In the genomic region with DNA sequence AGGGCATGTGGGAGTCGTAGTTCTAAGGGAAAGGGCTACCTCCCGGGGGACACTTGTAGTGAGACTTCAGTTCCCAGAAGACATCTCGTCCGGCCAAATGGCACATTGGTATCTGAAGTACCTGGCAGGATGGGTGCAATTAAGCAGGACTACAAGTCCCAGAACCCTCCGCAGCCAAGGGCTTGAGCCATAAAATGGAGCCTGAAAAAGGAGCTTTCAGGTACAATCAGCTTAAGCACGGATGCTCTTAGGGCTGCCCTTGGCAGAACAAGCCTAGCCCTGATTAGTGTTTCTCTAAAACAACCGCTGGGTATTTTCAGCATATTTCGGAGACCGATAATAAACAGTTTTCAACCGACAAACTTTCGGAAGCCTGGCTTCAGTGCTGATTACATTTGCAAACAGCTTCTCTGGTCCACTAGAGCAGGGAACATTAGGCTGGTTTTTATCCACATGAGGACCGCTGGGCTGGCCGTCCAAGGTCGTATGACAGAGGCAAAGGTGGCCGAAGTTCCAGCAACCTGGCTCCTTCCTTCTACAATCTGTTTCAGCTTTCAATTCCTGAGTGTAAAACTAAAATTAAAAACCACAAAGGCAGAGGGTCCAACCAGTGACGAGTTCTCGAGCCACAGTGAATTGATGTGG, we compare ENCODE assay signal across 8 mouse cellular contexts. TPM values are rescaled to one million over a fixed set of nuclear protein-coding genes. Genes with fewer than 3 reads are reported as not detected.
DNase-seq lines count a peak whose midpoint lies in the region; ATAC-seq and TF ChIP-seq lines count a peak whose summit lies in the region.

No protein-coding gene starts in this region.

- 6% methylated on average over 17 of the region's 17 CpGs for WGBS in forebrain, embryonic 14.5 days
- 7% methylated on average over 17 of the region's 17 CpGs for WGBS in liver, embryonic 13.5 days (ENCODE audit: insufficient replicate concordance)
- 9% methylated on average over 17 of the region's 17 CpGs for WGBS in neural tube, embryonic 12.5 days
- WGBS in stomach, postnatal 0 days, result 6% methylated on average over 17 of the region's 17 CpGs

- peak; percentile 21 for DNase-seq in c-Kit-positive CD71-positive TER-119-positive erythroid progenitor cells, embryonic 14.5 days (ENCODE audit: low spot score)
- DNase-seq in forebrain, embryonic 14.5 days (ENCODE audit: low spot score), result peak; percentile 98
- peak; percentile 81 to 84 for DNase-seq in heart, postnatal 10 days
- peak; percentile 86 to 96 for DNase-seq in kidney, postnatal 36 days
- no peak for DNase-seq in liver, embryonic 13.5 days
- peak; percentile 74 for DNase-seq in stomach, postnatal 0 days (ENCODE audit: low spot score)

- H3K4me1 ChIP-seq in forebrain, embryonic 14.5 days (ENCODE audit: control insufficient read depth, insufficient read depth, low read length), result 0 out of 2 replicates have a peak, but pooled peaks cover 2% of the 10 kb centered on the region
- H3K4me1 ChIP-seq in liver, embryonic 13.5 days (replicated peaks), result 0 out of 2 replicates have a peak, but pooled peaks cover 5% of the 10 kb centered on the region
- no peaks in the 10 kb centered on the region for H3K4me1 ChIP-seq in neural tube, embryonic 12.5 days
- H3K4me1 ChIP-seq in stomach, postnatal 0 days (replicated peaks; ENCODE audit: control insufficient read depth, insufficient read depth), result no peaks in the 10 kb centered on the region

- H3K9me3 ChIP-seq in forebrain, embryonic 14.5 days (replicated peaks; ENCODE audit: control insufficient read depth, low read length), result no peaks in the 10 kb centered on the region
- no peaks in the 10 kb centered on the region for H3K9me3 ChIP-seq in liver, embryonic 13.5 days (replicated peaks)
- H3K9me3 ChIP-seq in neural tube, embryonic 12.5 days, result no peaks in the 10 kb centered on the region
- H3K9me3 ChIP-seq in stomach, postnatal 0 days (ENCODE audit: control insufficient read depth, low read length), result no peaks in the 10 kb centered on the region

- peak overlapping the region; percentile 51 for H3K4me3 ChIP-seq in forebrain, embryonic 14.5 days (ENCODE audit: low read depth, low read length)
- peak overlapping the region; percentile 60 for H3K4me3 ChIP-seq in liver, embryonic 13.5 days (replicated peaks)
- H3K4me3 ChIP-seq in neural tube, embryonic 12.5 days, result peak overlapping the region; percentile 52
- peak overlapping the region; percentile 63 for H3K4me3 ChIP-seq in stomach, postnatal 0 days (ENCODE audit: low read depth, low read length)

- TF ChIP-seq EP300 in stomach, postnatal 0 days (optimal IDR thresholded peaks at IDR 0.05), result no peak

- ATAC-seq in CD4-positive, CD25-positive, alpha-beta regulatory T cell, adult 4 months, result peak; percentile 76
- ATAC-seq in forebrain, embryonic 14.5 days, result peak; percentile 93
- peak; percentile 60 for ATAC-seq in liver, embryonic 13.5 days (ENCODE audit: low read depth)
- peak; percentile 83 for ATAC-seq in neural tube, embryonic 12.5 days (ENCODE audit: low FRiP score, low read depth)
- peak; percentile 85 for ATAC-seq in stomach, postnatal 0 days (ENCODE audit: low FRiP score, low TSS enrichment)

- H3K27ac ChIP-seq in forebrain, embryonic 14.5 days (ENCODE audit: low read depth, low read length), result peak overlapping the region; percentile 56; the same call in 1 of the 2 replicates
- H3K27ac ChIP-seq in liver, embryonic 13.5 days, result no peak overlapping the region
- no peak overlapping the region for H3K27ac ChIP-seq in neural tube, embryonic 12.5 days
- H3K27ac ChIP-seq in stomach, postnatal 0 days (replicated peaks), result peak overlapping the region; percentile 73

- no peaks in the 10 kb centered on the region for H3K36me3 ChIP-seq in forebrain, embryonic 14.5 days (ENCODE audit: control insufficient read depth, insufficient read depth, low read length)
- no peaks in the 10 kb centered on the region for H3K36me3 ChIP-seq in liver, embryonic 13.5 days
- no peaks in the 10 kb centered on the region for H3K36me3 ChIP-seq in neural tube, embryonic 12.5 days
- H3K36me3 ChIP-seq in stomach, postnatal 0 days (ENCODE audit: control insufficient read depth, insufficient read depth, low read length), result no peaks in the 10 kb centered on the region

- peak overlapping the region; percentile 58 for H3K9ac ChIP-seq in forebrain, embryonic 14.5 days (ENCODE audit: low read length)
- H3K9ac ChIP-seq in liver, embryonic 13.5 days, result peak overlapping the region; percentile 50; the same call in 1 of the 2 replicates
- 0 out of 2 replicates have a peak overlapping the region, but pooled peaks have one; percentile 14 for H3K9ac ChIP-seq in neural tube, embryonic 12.5 days
- peak overlapping the region; percentile 77 for H3K9ac ChIP-seq in stomach, postnatal 0 days (ENCODE audit: low read length)

- H3K4me2 ChIP-seq in forebrain, embryonic 14.5 days (ENCODE audit: low read length), result peak overlapping the region; percentile 80
- H3K4me2 ChIP-seq in liver, embryonic 13.5 days, result peak overlapping the region; percentile 73
- peak overlapping the region; percentile 76 for H3K4me2 ChIP-seq in neural tube, embryonic 12.5 days (replicated peaks)
- H3K4me2 ChIP-seq in stomach, postnatal 0 days (replicated peaks; ENCODE audit: low read depth), result peak overlapping the region; percentile 85

- TF ChIP-seq CTCF in stomach, postnatal 0 days (IDR thresholded peaks at IDR 0.05; ENCODE audit: low read depth), result no peak

- no peaks in the 10 kb centered on the region for H3K27me3 ChIP-seq in forebrain, embryonic 14.5 days (replicated peaks; ENCODE audit: control insufficient read depth, insufficient read depth, low read length)
- H3K27me3 ChIP-seq in liver, embryonic 13.5 days, result no peaks in the 10 kb centered on the region
- no peaks in the 10 kb centered on the region for H3K27me3 ChIP-seq in neural tube, embryonic 12.5 days (replicated peaks)
- H3K27me3 ChIP-seq in stomach, postnatal 0 days (ENCODE audit: control insufficient read depth, insufficient read depth, low read length), result no peaks in the 10 kb centered on the region

- intact Hi-C loops in heart, postnatal 10 days (cut with DNase I), result no loop called here

RNA-seq across cellular contexts. Expression of gene Fhit, which starts 0.9 kb away (rescaled TPM):
- polyA plus RNA-seq in CD4-positive, CD25-positive, alpha-beta regulatory T cell, adult 4 months (2017; shearing (Covaris generic)), result 1 to 10 TPM; 5.6 to 8.4 TPM
- polyA plus RNA-seq in forebrain, embryonic 14.5 days (2014; fragmentation: Nextera tagmentation; extraction: Ambion mirVana), result 6.8 and 8.1 TPM in 2 replicates
- 1 to 10 TPM; 2.6 to 3.1 TPM for total RNA-seq in heart, postnatal 10 days (2021)
- 1.5 and 1.6 TPM in 2 replicates for polyA plus RNA-seq in liver, embryonic 13.5 days (2015; fragmentation: Nextera tagmentation; extraction: Ambion mirVana)
- polyA plus RNA-seq in neural tube, embryonic 12.5 days (2016; fragmentation: Nextera tagmentation; extraction: Ambion mirVana), result 3.3 and 4.6 TPM in 2 replicates
- 12.2 and 12.4 TPM in 2 replicates for polyA plus RNA-seq in stomach, postnatal 0 days (2015; fragmentation: Nextera tagmentation; extraction: Ambion mirVana)

Comparison
In these comparisons a context has a peak if more than half of its experiments do, and no peak if none do; other contexts are left out.
1. H3K27ac ChIP-seq: peak in forebrain, embryonic 14.5 days (single experiment) and stomach, postnatal 0 days (single experiment); none in liver, embryonic 13.5 days (single experiment) and neural tube, embryonic 12.5 days (single experiment).
2. H3K9ac ChIP-seq: peak in every context shown above with its lines; median percentile 77 in stomach, postnatal 0 days; 58 in forebrain, embryonic 14.5 days; 50 in liver, embryonic 13.5 days; 14 in neural tube, embryonic 12.5 days.
3. Peak in every context shown above with its lines, with median percentiles within 50 percentile points of each other: ATAC-seq, H3K4me2 ChIP-seq and H3K4me3 ChIP-seq.